Mouse (Mus musculus) fibroblast of lung, adult 2 months (primary cell): ENCODE measurements at regions not wholly inside any gene's neighbourhood (a gene's known extent, or its start where the extent isn't known, plus 50 kb on each side); places are given as distances from the start of the nearest gene placed in this dataset.

Experiments used
- DNase-seq: peaks from one replicate; pipeline ENCODE4 v3.0.0-alpha.2; 2011; ENCODE audit warnings: low read depth

DNA sequence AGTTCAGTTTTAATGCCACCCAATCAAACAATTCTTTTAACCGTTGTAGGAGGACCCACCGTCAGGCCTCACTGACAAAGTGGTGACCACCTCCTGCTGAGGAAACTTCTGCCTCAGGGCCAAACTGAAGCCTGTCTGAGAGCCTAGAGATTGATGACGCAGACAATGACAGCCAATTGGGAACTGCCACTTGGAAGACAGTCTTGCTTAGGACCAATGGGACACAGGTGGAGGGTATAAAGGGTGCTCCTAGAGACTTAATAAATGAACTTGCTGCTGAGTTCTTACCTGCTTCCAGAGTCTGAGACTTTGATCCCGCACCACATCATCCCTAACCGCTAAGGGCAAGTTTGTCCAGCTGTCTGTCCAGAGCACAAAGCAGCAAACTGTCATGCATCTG lies 80.0 kb downstream of the Tbx4 start:
- DNase-seq = no peak

DNA sequence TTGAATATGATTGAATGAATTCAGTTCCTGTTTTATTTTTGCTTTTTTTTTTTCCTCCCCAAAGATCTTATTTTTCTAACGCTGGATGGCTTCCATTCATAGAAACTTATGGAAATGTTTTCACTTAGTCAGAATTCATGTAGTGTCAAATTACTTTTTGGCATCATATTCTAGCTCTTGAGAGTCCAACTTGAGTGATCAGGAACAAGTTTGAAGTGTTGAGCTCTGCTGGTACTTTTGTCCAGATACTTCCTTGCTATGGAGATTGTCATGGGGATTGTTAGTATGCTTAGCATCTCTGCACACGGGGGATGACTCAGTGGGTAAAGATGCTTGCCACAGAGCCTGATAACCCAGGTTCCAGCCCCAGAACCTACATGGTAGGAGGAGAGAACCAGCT lies 84.1 kb downstream of the Tbx4 start:
- no peak for DNase-seq

DNA sequence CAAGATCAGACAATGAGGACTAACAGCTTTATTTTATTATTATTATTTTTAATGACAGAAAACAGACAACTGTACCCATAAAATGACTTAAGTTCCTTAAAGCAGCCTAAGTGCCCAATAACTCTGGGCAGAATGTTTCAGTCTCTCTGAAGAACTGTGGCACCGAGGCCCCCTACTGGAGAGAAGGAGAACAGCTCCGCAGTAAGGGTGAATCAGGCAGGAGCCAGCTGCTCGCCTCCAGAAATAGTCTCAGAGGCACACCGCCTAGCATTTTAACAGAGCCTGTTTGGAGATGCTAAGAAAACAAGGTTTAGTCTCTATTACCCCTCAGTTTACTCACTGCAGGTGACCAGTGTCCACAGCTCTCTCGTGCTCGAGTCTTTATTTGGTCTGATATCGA lies 86.2 kb downstream of the Tbx4 start:
- peak; percentile 31 for DNase-seq

DNA sequence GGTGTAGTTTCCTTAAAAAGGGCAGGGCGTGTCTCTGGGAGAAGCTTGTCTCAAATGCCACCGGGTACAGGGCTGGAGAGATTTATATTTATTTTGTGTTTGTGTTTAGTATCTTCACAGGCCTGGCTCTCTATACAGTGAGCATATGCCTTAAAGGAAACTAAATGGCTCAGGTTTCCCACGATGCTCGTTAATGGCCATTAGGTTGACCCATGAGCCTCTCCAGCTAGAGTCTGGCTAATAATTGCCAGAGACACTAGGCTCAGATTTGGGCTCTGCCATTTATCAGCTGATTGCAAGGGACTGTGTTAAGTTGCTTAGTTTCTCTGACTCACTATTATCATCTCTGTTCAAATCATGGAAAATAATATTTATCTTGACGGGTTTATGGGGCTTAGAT lies 87.5 kb downstream of the Tbx4 start:
- DNase-seq = no peak

DNA sequence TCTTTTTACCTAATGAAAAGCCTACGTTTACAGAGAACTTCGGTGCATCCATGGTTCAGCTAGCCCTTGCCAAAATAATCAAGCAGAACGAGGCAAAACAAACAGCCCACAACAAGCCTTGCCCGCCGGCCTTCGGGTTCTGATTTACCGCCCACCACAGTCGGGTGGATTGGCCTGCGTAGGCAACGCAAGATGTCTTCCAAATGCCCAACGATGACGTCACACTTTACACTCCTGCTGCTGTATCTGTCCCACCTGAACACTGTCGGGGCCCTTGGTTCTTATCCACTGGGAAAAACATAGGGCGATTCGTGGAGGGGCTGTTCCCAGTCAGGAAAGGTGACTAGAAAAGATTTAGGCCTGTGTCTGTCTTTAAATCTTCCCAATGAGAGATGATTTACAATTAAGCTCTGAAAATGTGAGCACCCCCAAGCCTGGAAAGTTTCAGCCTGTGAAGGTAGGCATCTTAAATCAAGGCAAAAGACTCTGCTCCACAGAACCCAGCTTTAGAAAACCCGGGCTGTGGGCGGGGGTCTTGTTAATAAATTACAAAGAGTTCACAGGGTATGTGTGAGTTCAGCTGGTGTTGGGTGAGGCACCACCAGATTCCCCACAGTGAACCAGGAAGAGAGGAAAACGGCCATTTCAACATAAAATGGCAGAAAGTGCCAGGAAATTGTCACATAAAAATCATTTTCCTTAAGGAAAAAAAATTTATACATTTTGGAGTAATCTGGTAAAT lies 90.6 kb downstream of the Tbx4 start:
- no peak for DNase-seq

DNA sequence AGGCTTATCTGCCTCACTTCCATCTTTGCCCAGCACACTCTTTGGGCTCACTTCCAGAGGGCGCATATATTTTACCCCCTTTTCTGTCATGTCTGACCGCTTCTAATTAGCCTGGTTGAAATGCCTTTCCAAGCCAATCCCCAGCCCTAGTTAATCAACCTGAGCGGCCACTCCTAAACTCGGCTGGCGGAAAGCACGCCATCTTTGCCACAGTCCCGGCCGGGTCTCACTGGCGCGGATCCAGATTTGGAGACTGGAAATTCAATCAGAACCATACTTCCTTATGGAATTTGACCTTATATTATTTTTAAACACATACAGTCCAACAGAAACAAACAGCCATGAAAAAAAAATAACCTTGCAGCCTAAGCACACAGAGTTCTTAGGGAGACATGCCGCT lies 94.2 kb downstream of the Tbx4 start:
- DNase-seq = no peak

DNA sequence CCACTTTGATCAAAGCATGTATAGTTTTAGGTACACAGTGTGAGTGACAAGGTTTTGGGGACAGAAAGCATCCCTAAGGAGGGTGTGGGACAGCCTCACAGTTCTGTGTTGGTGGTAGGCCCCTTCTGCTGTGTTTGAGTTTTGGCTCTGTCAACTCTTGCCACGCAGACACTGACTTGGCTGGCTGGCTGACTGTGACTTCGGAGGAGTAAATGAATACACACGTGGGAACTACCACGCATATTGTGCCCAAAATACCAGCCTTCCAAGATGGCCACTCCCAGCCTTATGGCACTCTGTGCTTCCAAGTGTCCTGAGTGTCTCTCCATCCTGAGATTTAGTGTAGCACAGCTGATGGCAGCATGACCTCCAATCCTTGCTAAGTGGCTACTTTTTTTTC lies 95.3 kb downstream of the Tbx4 start:
- DNase-seq = no peak

DNA sequence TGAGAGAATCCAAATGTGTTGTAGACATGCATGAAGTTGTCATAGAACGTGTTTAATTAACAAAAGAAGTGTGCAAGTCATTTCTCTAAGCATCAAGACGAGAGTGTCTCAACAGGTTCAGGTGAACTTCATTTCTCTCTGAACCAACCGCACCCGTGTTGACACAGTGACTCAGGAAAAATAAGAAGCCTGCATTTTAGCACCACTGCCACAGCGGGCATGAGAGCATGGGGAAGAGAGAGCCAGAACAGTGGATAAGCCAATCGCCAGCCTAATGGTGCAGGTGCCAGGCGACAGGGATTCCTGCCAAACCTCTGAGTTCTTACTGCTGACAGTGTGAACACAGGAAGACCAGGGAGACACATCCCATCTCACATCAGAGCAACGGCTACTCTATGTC lies 100.1 kb downstream of the Tbx4 start:
- no peak for DNase-seq

DNA sequence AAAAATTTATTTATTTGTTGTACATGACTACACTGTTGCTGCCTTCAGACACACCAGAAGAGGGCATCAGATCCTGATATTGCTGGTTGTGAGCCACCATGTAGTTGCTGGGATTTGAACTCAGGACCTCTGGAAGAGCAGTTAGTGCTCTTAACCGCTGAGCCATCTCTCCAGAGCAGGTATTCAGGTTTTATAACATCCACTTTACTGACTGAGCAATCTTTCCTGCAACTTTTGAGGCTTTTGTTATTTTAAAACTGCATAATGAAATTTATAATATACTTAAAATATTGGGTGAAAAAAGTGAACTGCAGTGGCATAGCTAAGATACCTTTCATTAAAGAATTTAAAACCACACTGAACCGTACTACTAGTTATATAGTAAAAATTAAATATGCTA lies 101.0 kb downstream of the Tbx4 start:
- DNase-seq = no peak

DNA sequence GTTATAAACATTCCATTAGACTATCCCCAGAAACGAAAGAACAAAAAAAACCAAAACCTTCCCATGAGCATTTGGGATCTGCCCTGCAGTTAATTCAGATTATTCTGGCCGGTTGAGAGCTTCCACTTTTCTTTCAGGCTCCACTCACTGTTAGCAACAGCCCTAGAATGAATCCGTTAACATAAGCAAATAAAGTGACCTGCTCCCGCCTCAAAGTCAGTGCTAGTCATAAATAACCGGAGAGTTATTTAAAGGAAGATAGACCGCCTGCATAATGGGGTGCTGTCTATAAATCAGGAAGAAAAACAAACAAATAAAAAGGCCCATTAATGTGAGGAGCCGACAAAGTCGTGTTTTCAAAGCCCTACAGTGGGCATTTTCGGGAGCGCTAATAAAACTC lies 103.3 kb downstream of the Tbx4 start:
- DNase-seq = no peak

DNA sequence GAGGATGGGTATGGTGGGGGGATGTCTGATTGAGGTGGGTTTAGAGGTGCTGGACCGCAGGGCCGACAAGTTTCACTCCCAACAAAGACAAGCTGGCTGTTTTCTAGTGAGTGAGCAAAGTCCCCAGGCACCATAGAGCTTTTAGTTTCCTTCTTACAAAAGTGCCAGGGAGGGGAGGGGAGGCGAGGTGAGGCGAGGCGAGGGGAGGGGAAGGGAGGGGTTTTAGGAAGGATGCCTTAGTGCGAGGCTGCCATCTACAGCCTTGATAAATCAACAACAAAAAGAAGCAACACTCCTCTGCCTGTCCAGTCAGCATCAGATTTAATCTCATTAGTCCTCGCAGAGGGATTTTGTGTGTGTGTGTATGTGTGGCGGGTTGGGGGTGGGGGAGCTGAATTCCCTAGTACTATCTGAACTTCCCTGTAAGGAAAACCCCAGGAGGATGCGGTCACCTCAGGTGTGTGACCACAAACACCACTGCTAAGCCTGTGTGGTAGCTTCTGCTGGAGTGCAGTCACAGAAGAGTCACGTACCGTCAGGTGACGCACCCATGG lies 103.8 kb downstream of the Tbx4 start:
- no peak for DNase-seq

DNA sequence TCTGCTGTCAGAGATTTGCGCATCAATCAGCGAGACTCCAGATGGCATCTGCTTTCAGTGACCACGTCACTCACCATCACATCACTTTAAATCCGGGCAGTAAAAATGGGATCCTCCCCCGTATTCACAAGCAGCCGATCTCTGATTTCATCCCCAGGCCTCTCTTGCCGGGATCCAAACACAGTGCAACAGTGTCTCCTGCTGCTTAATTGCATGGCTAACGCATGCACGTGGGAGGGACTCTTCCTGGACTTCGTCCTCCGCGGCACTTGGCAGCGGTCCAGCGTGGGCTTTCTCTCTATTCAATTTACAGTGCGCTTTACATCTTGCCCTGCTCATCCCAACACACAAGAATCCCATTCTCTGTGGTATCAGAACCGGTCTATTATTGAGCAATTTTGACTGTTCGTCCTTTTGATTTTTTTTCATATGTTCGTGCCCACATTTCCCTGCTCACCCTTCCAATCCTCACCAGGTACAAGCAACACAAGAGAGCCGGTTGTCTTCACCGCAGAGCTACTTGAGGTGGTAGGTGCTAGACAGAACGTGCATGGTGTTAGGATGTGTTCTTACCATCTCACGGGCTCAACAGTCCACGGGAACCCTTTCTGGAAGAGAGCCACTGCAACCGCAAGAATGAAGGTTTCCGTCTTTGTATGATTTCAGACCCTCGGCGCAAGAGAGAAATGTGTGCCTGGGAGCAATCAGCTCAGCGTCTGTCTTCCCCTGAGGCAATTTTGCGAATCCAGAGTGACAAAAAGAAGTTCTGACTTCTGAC lies 109.3 kb downstream of the Tbx4 start:
- DNase-seq = no peak

DNA sequence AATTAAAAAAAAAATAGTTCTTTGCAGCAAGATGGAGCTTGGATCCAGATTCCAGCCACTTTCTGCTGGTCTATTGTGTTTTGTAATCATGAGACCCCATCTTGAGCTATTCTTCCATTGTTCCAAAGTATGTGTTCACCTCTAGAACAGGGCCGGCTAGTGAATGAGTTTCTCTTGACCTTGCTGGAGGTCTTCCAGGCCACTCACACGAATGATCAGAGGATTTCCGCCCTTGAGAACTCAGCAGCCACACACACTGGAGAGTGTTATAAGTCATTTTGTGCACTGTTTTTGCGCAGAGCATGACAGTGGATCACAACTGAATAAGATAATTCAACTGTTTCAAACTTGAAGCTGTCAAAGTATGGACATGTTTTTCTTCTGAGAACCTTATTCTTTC lies 110.5 kb downstream of the Tbx4 start:
- DNase-seq = no peak

DNA sequence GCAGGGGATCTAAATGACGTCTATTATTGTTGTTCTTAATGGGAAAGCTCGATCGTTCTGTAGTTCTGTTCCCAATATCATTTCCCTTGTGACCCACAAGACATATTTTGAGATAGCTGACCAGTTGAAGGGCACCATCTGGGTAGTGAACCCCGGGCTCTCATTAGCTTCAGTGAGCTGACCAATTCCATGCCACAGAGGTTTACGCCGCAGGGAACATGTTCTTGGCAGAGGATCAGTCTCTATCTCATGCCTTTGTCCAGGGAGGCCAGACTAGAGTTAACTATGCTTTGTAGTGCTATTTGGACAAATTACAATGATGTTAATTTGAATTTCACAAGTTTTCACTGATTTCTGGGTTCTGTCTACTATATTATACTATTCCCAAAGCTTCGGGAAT lies 117.1 kb downstream of the Tbx4 start:
- no peak for DNase-seq

DNA sequence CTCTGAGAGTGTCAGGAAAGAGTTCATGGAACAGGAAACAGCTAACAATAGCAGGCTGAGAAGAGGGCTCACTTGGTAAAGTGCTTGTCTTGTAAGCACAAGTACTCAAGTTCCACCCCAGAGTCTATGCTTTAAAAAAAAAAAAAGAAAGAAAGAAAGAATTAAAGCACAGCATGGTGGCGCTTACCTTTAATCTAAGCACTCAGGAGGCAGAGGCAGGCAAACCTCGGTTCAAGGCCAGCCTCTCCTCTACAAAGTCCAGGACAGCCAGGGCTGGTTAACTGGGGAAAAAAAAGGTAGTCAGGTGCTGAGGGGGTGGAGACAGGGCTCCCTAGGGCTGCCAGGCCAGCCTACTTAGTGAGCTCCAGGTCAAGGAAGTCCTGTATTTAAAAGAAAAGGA lies 119.1 kb downstream of the Tbx4 start:
- DNase-seq = no peak

DNA sequence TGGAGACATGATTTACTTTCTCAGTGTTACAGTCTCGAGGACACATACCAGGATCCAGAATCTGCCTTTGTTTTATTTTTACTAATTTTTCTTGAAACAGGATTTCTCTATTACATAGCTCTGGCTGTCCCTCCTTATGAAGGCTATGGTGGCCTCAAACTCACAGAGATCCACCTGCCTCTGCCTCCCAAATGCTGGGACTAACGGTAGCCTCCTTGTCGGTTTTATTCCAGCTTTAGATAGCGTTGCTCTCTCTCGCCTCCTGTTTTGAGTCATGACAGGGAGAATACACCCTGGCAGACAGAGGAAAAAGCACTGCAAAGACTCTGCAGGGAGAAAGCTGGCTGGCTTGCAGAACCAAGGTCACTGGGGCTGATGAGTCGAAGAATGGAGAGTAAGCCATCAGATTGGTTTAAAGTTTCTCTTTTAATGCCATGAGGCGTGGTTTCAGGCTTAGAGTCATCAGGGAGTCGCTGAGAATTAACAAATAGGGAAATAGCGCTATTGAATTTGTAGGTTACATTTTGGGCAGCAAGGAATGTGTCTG lies 119.8 kb downstream of the Tbx4 start:
- DNase-seq = no peak

DNA sequence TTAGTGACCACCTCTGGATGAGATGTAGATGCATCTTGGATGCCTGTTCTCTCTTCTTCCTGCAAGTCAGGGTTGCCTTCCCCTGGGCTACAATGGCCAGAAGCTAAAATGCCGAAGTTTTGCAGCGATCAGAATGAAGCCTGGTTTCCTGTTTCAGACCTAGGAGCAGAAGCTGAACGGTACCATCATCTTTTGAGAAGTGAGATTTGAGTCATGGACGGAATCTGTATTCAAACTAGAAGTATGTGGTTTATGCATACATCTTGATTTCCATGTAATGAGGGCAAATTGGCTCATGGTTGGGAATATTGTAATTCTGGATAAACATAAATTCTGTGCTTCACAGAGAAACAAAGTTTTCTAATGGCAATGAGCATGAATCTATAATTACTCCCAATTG lies 120.6 kb downstream of the Tbx4 start:
- no peak for DNase-seq
